Mouse (Mus musculus): Measurements from ENCODE around the gene 1700001C19Rik. TPM values are rescaled to one million over a fixed set of nuclear protein-coding genes. Genes with fewer than 3 reads are reported as not detected.
A peak's percentile ranks its signal among the peaks of the same experiment; 100 is the strongest.

1700001C19Rik gene
- total and polyA plus RNA-seq, 2 experiments from 2014 or later = 0.14 to 0.35 TPM

- Histone ChIP-seq H3K9me3 (ENCODE audit: low read length) (no peaks in the 10 kb centered on the region), H3K4me2 (ENCODE audit: low read depth) (peak overlapping the region; percentile 10; the same call in 1 of the 2 replicates), H3K27ac (ENCODE audit: low read depth, low read length) (no peak overlapping the region), H3K4me1 (ENCODE audit: insufficient read depth) (no peaks in the 10 kb centered on the region), H3K9ac (no peak overlapping the region), H3K36me3 (ENCODE audit: insufficient read depth) (no peaks in the 10 kb centered on the region), H3K4me3 (ENCODE audit: low read depth, low read length) (no peak overlapping the region), H3K27me3 (ENCODE audit: insufficient read depth, low read length) (peaks cover 11% of the 10 kb centered on the region)
- ATAC-seq (no peak), DNase-seq (no peak)
- 15% methylated on average over 34 of the region's 34 CpGs for WGBS
- 0 out of 2 replicates have a peak, but pooled peaks have one; percentile 4 for TF ChIP-seq CTCF (IDR thresholded peaks at IDR 0.05; ENCODE audit: low read depth)
Observed at GRCm38 (mm10) chr17:47468466-47468865, 31.3 kb upstream of the 1700001C19Rik start.

- ATAC-seq = no peak
- peak overlapping the region; percentile 10; the same call in 1 of the 2 replicates for H3K4me2 ChIP-seq (ENCODE audit: low read depth)
Observed at GRCm38 (mm10) chr17:47468063-47468462, 30.9 kb upstream of the 1700001C19Rik start.

DNA sequence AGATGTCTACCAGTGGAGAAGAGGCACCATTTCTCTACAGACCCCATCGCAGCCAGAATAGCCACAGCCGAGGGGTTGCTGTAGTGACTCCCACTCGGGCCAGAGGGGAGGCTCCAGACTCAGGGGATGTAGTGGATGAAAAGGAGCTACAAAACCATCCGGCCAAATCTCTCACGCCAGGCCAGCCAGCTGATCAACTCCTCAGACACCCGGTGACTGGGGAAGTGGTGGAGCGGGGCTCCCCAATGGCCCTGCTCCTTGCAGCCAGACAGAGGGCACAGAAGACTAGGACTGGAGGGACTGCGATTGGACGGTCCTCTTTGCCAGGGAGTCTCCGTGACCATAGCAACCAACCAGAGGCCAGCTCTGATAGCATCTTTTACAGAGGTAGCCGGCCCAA is 30.5 kb upstream of the 1700001C19Rik start:
- no peak overlapping the region for H3K4me3 ChIP-seq (ENCODE audit: low read depth, low read length)
- peaks cover 11% of the 10 kb centered on the region for H3K27me3 ChIP-seq (ENCODE audit: insufficient read depth, low read length)
- H3K36me3 ChIP-seq (ENCODE audit: insufficient read depth) = no peaks in the 10 kb centered on the region
- no peak overlapping the region for H3K4me2 ChIP-seq (ENCODE audit: low read depth)
- 56% methylated on average over 11 of the region's 11 CpGs for WGBS
- H3K9me3 ChIP-seq (ENCODE audit: low read length) = no peaks in the 10 kb centered on the region
- no peaks in the 10 kb centered on the region for H3K4me1 ChIP-seq (ENCODE audit: insufficient read depth)
- ATAC-seq = peak; percentile 40; the same call in 1 of the 2 replicates
- no peak overlapping the region for H3K27ac ChIP-seq (ENCODE audit: low read depth, low read length)
- DNase-seq = no peak
- TF ChIP-seq CTCF (IDR thresholded peaks at IDR 0.05; ENCODE audit: low read depth) = no peak
- H3K9ac ChIP-seq = no peak overlapping the region

More at GRCm38 (mm10) chr17:47468063-47468462, 30.9 kb upstream of the 1700001C19Rik start:
- H3K27me3 ChIP-seq (ENCODE audit: insufficient read depth, low read length) = peaks cover 11% of the 10 kb centered on the region
- no peak for TF ChIP-seq CTCF (IDR thresholded peaks at IDR 0.05; ENCODE audit: low read depth)
- H3K27ac ChIP-seq (ENCODE audit: low read depth, low read length) = no peak overlapping the region
- H3K9me3 ChIP-seq (ENCODE audit: low read length) = no peaks in the 10 kb centered on the region
- H3K36me3 ChIP-seq (ENCODE audit: insufficient read depth) = no peaks in the 10 kb centered on the region
- no peaks in the 10 kb centered on the region for H3K4me1 ChIP-seq (ENCODE audit: insufficient read depth)
- WGBS = 22% methylated on average over 14 of the region's 14 CpGs
- no peak for DNase-seq
- H3K4me3 ChIP-seq (ENCODE audit: low read depth, low read length) = no peak overlapping the region
- H3K9ac ChIP-seq = no peak overlapping the region

DNA sequence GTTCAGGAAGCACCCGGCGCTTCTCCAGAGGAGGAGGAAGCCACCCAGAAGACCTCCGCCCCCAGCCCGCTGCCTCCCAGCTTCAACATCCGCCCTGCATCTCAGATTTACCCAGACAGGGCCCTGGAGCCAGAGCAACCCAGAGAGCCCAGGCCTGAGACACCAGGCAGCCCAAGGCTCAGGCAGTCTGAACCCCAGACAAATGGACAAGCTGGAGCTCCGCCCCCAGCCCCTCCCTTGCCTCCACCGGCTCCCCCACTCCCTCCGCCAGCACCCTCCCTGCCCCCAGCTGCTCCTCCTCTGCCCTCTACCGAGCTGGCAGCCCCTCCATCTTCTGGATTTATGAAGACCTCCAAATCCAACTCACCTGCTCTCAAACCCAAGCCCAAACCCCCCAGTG is 29.1 kb upstream of the 1700001C19Rik start:
- DNase-seq (no peak), ATAC-seq (no peak)
- no peaks in the 10 kb centered on the region for H3K9me3 ChIP-seq (ENCODE audit: low read length)
- H3K27me3 ChIP-seq (ENCODE audit: insufficient read depth, low read length) = peaks cover 11% of the 10 kb centered on the region
- no peak overlapping the region for H3K4me3 ChIP-seq (ENCODE audit: low read depth, low read length)
- WGBS = 49% methylated on average over 9 of the region's 9 CpGs
- no peaks in the 10 kb centered on the region for H3K4me1 ChIP-seq (ENCODE audit: insufficient read depth)
- no peak for TF ChIP-seq CTCF (IDR thresholded peaks at IDR 0.05; ENCODE audit: low read depth)
- H3K27ac ChIP-seq (ENCODE audit: low read depth, low read length) = no peak overlapping the region
- H3K4me2 ChIP-seq (ENCODE audit: low read depth) = no peak overlapping the region
- no peak overlapping the region for H3K9ac ChIP-seq
- no peaks in the 10 kb centered on the region for H3K36me3 ChIP-seq (ENCODE audit: insufficient read depth)

DNA sequence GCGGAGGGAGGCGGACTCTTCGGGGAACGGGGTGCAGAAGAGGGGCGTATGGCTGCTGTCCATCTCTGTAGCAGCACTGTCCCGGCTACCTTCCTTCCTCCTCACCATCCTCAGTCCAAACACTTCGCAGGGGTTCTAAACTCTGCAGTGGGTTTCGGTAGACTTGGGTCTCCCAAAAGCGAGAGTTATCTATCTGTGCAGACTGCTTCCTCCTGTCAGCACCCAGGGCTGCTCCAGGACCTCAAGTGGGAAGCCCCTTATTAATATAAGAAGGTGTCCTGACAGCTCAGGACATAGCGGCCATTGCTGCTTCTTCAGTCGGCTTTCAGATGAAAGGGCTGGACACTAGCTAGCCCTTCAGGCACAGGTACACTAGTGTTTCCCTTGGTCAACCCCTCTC is 27.8 kb upstream of the 1700001C19Rik start:
- H3K4me3 ChIP-seq (ENCODE audit: low read depth, low read length) = no peak overlapping the region
- DNase-seq (no peak), ATAC-seq (no peak)
- 78% methylated on average over 11 of the region's 11 CpGs for WGBS
- no peak for TF ChIP-seq CTCF (IDR thresholded peaks at IDR 0.05; ENCODE audit: low read depth)
- no peaks in the 10 kb centered on the region for H3K9me3 ChIP-seq (ENCODE audit: low read length)
- peaks cover 11% of the 10 kb centered on the region for H3K27me3 ChIP-seq (ENCODE audit: insufficient read depth, low read length)
- H3K9ac ChIP-seq = no peak overlapping the region
- no peak overlapping the region for H3K27ac ChIP-seq (ENCODE audit: low read depth, low read length)
- H3K4me2 ChIP-seq (ENCODE audit: low read depth) = no peak overlapping the region
- no peaks in the 10 kb centered on the region for H3K36me3 ChIP-seq (ENCODE audit: insufficient read depth)
- H3K4me1 ChIP-seq (ENCODE audit: insufficient read depth) = no peaks in the 10 kb centered on the region

GRCm38 (mm10) chr17:47464248-47464965 is 27.2 kb upstream of the 1700001C19Rik start:
- WGBS = 51% methylated on average over 12 of the region's 12 CpGs
- Histone ChIP-seq H3K27ac (ENCODE audit: low read depth, low read length) (no peak overlapping the region), H3K36me3 (ENCODE audit: insufficient read depth) (no peaks in the 10 kb centered on the region), H3K4me2 (ENCODE audit: low read depth) (no peak overlapping the region), H3K4me1 (ENCODE audit: insufficient read depth) (no peaks in the 10 kb centered on the region), H3K27me3 (ENCODE audit: insufficient read depth, low read length) (peaks cover 11% of the 10 kb centered on the region), H3K9ac (no peak overlapping the region), H3K4me3 (ENCODE audit: low read depth, low read length) (no peak overlapping the region), H3K9me3 (ENCODE audit: low read length) (no peaks in the 10 kb centered on the region)
- ATAC-seq (no peak), DNase-seq (no peak)
- no peak for TF ChIP-seq CTCF (IDR thresholded peaks at IDR 0.05; ENCODE audit: low read depth)

- DNase-seq (no peak), ATAC-seq (no peak)
- H3K36me3 ChIP-seq (ENCODE audit: insufficient read depth) = no peaks in the 10 kb centered on the region
- no peaks in the 10 kb centered on the region for H3K9me3 ChIP-seq (ENCODE audit: low read length)
- H3K27me3 ChIP-seq (ENCODE audit: insufficient read depth, low read length) = peaks cover 3% of the 10 kb centered on the region; the same call in 1 of the 2 replicates
- 65% methylated on average over 9 of the region's 9 CpGs for WGBS
- no peak overlapping the region for H3K4me2 ChIP-seq (ENCODE audit: low read depth)
- no peaks in the 10 kb centered on the region for H3K4me1 ChIP-seq (ENCODE audit: insufficient read depth)
- no peak overlapping the region for H3K4me3 ChIP-seq (ENCODE audit: low read depth, low read length)
- H3K9ac ChIP-seq = no peak overlapping the region
- H3K27ac ChIP-seq (ENCODE audit: low read depth, low read length) = no peak overlapping the region
- TF ChIP-seq CTCF (IDR thresholded peaks at IDR 0.05; ENCODE audit: low read depth) = no peak
Observed at GRCm38 (mm10) chr17:47462728-47463388, 25.7 kb upstream of the 1700001C19Rik start.

Data from forebrain, postnatal 0 days (tissue).